Mouse (Mus musculus): ENCODE results near the gene Necap1. TPM values are rescaled to one million over a fixed set of nuclear protein-coding genes. Genes with fewer than 3 reads are reported as not detected.
A peak's percentile ranks its signal among the peaks of the same experiment; 100 is the strongest.

Gene Necap1
- polyA plus RNA-seq, 1 experiment from 2014 or later, result 43.5 TPM

GRCm38 (mm10) chr6:122867914-122868313 is 6.4 kb upstream of the Necap1 start:
- Histone ChIP-seq H3K79me2 (ENCODE audit: inconsistent target) (peaks cover 15% of the 10 kb centered on the region; the same call in 1 of the 2 replicates), H3K36me3 (ENCODE audit: inconsistent target) (no peaks in the 10 kb centered on the region), H3K4me3 (ENCODE audit: inconsistent target) (no peak overlapping the region), H3K27ac (peak overlapping the region; percentile 21; the same call in 1 of the 2 replicates)
- WGBS (ENCODE audit: missing documents), result 60% methylated on average over 4 of the region's 4 CpGs

DNA sequence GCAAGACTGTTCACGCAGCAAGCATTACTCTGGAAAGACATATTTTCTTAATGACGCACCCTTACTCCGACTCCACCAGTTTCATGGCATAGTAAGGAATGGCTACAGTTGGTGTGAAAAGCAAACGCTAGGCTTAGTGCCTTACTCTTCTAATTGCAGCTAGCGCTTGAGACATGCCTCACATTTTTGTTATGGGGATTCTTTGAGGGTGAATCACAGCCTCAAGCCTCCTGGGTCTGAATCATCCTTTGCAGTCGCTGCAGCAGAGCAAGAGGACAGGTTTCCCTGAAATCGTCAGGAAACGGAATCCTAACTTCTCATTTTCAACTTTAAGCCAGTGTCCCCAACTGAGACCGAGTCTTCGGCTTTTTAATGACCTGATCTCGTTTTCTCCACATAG is 4.4 kb upstream of the Necap1 start:
- peaks cover 19% of the 10 kb centered on the region for H3K79me2 ChIP-seq (ENCODE audit: inconsistent target)
- no peak overlapping the region for H3K4me3 ChIP-seq (ENCODE audit: inconsistent target)
- H3K36me3 ChIP-seq (ENCODE audit: inconsistent target), result no peaks in the 10 kb centered on the region
- WGBS (ENCODE audit: missing documents), result 60% methylated on average over 11 of the region's 11 CpGs
- peak overlapping the region; percentile 99 for H3K27ac ChIP-seq

- H3K27ac ChIP-seq, result peak overlapping the region; percentile 99
- 0% methylated on average over 5 of the region's 5 CpGs for WGBS (ENCODE audit: missing documents)
- peaks cover 49% of the 10 kb centered on the region for H3K79me2 ChIP-seq (ENCODE audit: inconsistent target)
- peaks cover 6% of the 10 kb centered on the region; the same call in 1 of the 2 replicates for H3K36me3 ChIP-seq (ENCODE audit: inconsistent target)
- no peak overlapping the region for H3K4me3 ChIP-seq (ENCODE audit: inconsistent target)
Observed at GRCm38 (mm10) chr6:122872800-122873199, 1.5 kb upstream of the Necap1 start.

GRCm38 (mm10) chr6:122874720-122875389 is 581 bp downstream of the Necap1 start:
- Histone ChIP-seq H3K79me2 (ENCODE audit: inconsistent target) (peaks cover 70% of the 10 kb centered on the region), H3K4me3 (ENCODE audit: inconsistent target) (peak overlapping the region; percentile 78), H3K27ac (peak overlapping the region; percentile 99), H3K36me3 (ENCODE audit: inconsistent target) (peaks cover 24% of the 10 kb centered on the region; the same call in 1 of the 2 replicates)
- WGBS (ENCODE audit: missing documents), result 0% methylated on average over 20 of the region's 31 CpGs

- H3K27ac ChIP-seq, result no peak overlapping the region
Observed at GRCm38 (mm10) chr6:122879141-122879735, 5.0 kb downstream of the Necap1 start.

GRCm38 (mm10) chr6:122879781-122880505 is 5.7 kb downstream of the Necap1 start:
- Histone ChIP-seq H3K27ac (no peak overlapping the region), H3K79me2 (ENCODE audit: inconsistent target) (peaks cover 96% of the 10 kb centered on the region), H3K36me3 (ENCODE audit: inconsistent target) (peaks cover 72% of the 10 kb centered on the region), H3K4me3 (ENCODE audit: inconsistent target) (no peak overlapping the region)
- 87% methylated on average over 7 of the region's 7 CpGs for WGBS (ENCODE audit: missing documents)

More at GRCm38 (mm10) chr6:122879141-122879735, 5.0 kb downstream of the Necap1 start:
- peaks cover 95% of the 10 kb centered on the region for H3K79me2 ChIP-seq (ENCODE audit: inconsistent target)
- no peak overlapping the region for H3K4me3 ChIP-seq (ENCODE audit: inconsistent target)
- peaks cover 65% of the 10 kb centered on the region for H3K36me3 ChIP-seq (ENCODE audit: inconsistent target)
- WGBS (ENCODE audit: missing documents), result 82% methylated on average over 7 of the region's 7 CpGs

- Histone ChIP-seq H3K36me3 (ENCODE audit: inconsistent target) (peaks cover 85% of the 10 kb centered on the region), H3K4me3 (ENCODE audit: inconsistent target) (no peak overlapping the region), H3K27ac (no peak overlapping the region), H3K79me2 (ENCODE audit: inconsistent target) (peaks cover 83% of the 10 kb centered on the region)
- WGBS (ENCODE audit: missing documents), result 95% methylated on average over 12 of the region's 12 CpGs
Observed at GRCm38 (mm10) chr6:122881287-122881686, 7.0 kb downstream of the Necap1 start.

DNA sequence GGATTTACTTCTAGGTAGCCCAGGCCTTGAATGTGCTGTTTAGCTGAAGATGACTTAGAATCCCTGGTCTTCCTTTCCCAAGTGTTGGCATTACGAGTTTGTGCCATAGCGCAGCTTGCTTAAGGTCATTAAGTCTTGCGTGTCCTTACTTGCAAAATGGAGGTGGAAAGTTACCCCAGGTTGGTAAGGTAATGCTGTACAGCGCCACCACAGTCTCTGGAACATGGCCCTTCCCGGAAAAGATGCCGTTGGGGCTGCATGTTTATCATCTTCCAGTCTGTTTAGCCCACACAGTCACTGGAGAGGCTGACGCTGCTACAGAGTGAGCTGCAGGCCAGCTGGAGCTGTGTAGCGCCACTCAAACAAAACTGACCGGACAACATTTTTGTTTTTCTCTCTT is 9.3 kb downstream of the Necap1 start:
- peaks cover 59% of the 10 kb centered on the region for H3K79me2 ChIP-seq (ENCODE audit: inconsistent target)
- H3K36me3 ChIP-seq (ENCODE audit: inconsistent target), result peaks cover 95% of the 10 kb centered on the region
- WGBS (ENCODE audit: missing documents), result 95% methylated on average over 9 of the region's 9 CpGs
- H3K27ac ChIP-seq, result no peak overlapping the region
- H3K4me3 ChIP-seq (ENCODE audit: inconsistent target), result no peak overlapping the region

GRCm38 (mm10) chr6:122889599-122889998 is 15.3 kb downstream of the Necap1 start:
- Histone ChIP-seq H3K36me3 (ENCODE audit: inconsistent target) (peaks cover 54% of the 10 kb centered on the region), H3K27ac (no peak overlapping the region), H3K79me2 (ENCODE audit: inconsistent target) (peaks cover 3% of the 10 kb centered on the region; the same call in 1 of the 2 replicates), H3K4me3 (ENCODE audit: inconsistent target) (no peak overlapping the region)
- 100% methylated on average over 2 of the region's 2 CpGs for WGBS (ENCODE audit: missing documents)

DNA sequence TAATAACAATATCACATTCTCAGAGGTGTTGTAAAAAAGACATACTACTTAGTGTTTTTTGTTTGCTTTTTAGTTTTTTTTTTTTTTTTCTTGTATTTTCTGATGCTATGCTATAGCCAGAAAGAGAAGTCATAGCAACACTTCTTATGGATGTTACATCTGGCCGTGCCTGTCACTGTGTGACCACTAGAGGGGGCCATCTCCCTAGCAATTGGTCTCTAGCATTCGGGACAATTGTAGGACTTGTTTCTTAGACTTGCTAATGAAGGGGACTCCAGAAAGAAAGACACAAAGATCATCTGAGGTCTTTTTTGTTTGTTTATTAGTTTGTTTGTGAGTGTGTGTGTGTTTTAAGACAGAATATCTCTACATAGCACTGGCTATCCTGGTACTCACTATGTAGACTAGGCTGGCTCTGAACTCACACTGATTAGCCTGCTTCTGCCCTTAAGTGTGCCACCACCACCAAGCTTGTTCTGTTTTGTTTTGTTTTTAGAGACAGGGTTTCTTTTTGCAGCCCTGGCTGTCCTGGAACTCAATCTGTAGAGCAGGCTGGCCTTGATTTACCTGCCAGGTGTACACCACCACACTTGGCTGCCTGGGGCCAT is 18.3 kb downstream of the Necap1 start:
- Histone ChIP-seq H3K27ac (no peak overlapping the region), H3K79me2 (ENCODE audit: inconsistent target) (no peaks in the 10 kb centered on the region), H3K36me3 (ENCODE audit: inconsistent target) (peaks cover 45% of the 10 kb centered on the region), H3K4me3 (ENCODE audit: inconsistent target) (no peak overlapping the region)
- WGBS (ENCODE audit: missing documents), result 0% methylated on average over 2 of the region's 2 CpGs

GRCm38 (mm10) chr6:122919922-122920321 is 45.6 kb downstream of the Necap1 start:
- WGBS (ENCODE audit: missing documents), result 80% methylated on average over 4 of the region's 4 CpGs
- H3K36me3 ChIP-seq (ENCODE audit: inconsistent target), result no peaks in the 10 kb centered on the region
- H3K79me2 ChIP-seq (ENCODE audit: inconsistent target), result peaks cover 32% of the 10 kb centered on the region; the same call in 1 of the 2 replicates
- H3K27ac ChIP-seq, result peak overlapping the region; percentile 95
- H3K4me3 ChIP-seq (ENCODE audit: inconsistent target), result no peak overlapping the region

- H3K36me3 ChIP-seq (ENCODE audit: inconsistent target), result peaks cover 7% of the 10 kb centered on the region; the same call in 1 of the 2 replicates
- H3K4me3 ChIP-seq (ENCODE audit: inconsistent target), result peak within 1 kb of the TSS; percentile 22
- peak within 1 kb of the TSS; percentile 95 for H3K27ac ChIP-seq
- peaks cover 47% of the 10 kb centered on the region; the same call in 1 of the 2 replicates for H3K79me2 ChIP-seq (ENCODE audit: inconsistent target)
- 0% methylated on average over 4 of the region's 4 CpGs for WGBS (ENCODE audit: missing documents)
Observed at GRCm38 (mm10) chr6:122921451-122921850, 47.2 kb downstream of the Necap1 start, which contains the start of gene Clec4a1. TSS of gene Clec4a1 (plus strand) at chr6:122921848.

GRCm38 (mm10) chr6:122934845-122935244 is 60.6 kb downstream of the Necap1 start:
- H3K27ac ChIP-seq, result peak overlapping the region; percentile 40
- WGBS (ENCODE audit: missing documents), result 0% methylated on average over 3 of the region's 3 CpGs
- no peak overlapping the region for H3K4me3 ChIP-seq (ENCODE audit: inconsistent target)
- peaks cover 34% of the 10 kb centered on the region for H3K36me3 ChIP-seq (ENCODE audit: inconsistent target)
- H3K79me2 ChIP-seq (ENCODE audit: inconsistent target), result no peaks in the 10 kb centered on the region; the same call in 1 of the 2 replicates

All from macrophage (primary cell).